Mouse (Mus musculus) B cell, adult 62 days (primary cell): ENCODE data around the gene Olfr837. TPM values are rescaled to one million over a fixed set of nuclear protein-coding genes. Genes with fewer than 3 reads are reported as not detected.

ENCODE experiments used
- total RNA-seq: library from RNA; stranded (reverse); gene quantifications from 4 replicates; pipeline ENCODE4 v1.2.4, GENCODE M21; 2023

Olfr837 gene
- not detected in 4 replicates for total RNA-seq

GRCm38 (mm10) chr9:19136017-19136416, at the start of gene Olfr837:
Gene Olfr837 (plus strand): TSS chr9:19136317.

GRCm38 (mm10) chr9:19120082-19120481, 16.0 kb upstream of the Olfr837 start, which contains the start of gene Olfr836:
Gene Olfr836 (plus strand): TSS chr9:19120382.

DNA sequence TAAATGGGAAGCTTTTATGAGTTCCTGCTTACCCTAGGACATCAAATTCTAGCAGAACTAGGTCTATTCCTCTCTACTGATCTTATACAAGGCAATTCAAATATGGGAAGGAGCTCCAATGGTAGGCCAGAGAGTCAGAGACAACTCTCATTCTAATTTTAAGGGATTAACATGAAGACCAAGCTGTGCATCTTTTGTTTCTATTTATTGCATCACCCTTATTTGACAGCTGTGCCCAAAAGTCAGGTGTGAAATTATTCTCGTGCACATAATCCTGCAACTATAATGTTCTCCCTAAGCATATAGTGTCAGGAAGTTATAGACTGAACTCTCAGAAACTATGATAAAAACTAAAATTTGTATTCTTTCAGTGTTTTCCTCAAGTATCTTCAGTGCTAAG, 41.1 kb downstream of the Olfr837 start, which contains the start of gene Olfr839-ps1:
Olfr839-ps1 (minus strand) TSS at position 101 of the 400 bp plus-strand sequence.

Other genes starting within 250 kb of the Olfr837 start
- not detected in 4 replicates for gene Olfr832, start 199.2 kb upstream of the Olfr837 start, total RNA-seq
- gene Olfr834, start 148.3 kb upstream of the Olfr837 start, total RNA-seq = not detected in 4 replicates
- gene Olfr835, start 103.6 kb upstream of the Olfr837 start, total RNA-seq = not detected in 4 replicates
- not detected in 4 replicates for gene Olfr836, start 15.9 kb upstream of the Olfr837 start, total RNA-seq
- not detected in 4 replicates for gene Olfr839-ps1, start 41.0 kb downstream of the Olfr837 start, total RNA-seq
- gene Olfr843, start 115.7 kb downstream of the Olfr837 start, total RNA-seq = not detected in 4 replicates
- not detected in 4 replicates for gene Olfr844, start 180.0 kb downstream of the Olfr837 start, total RNA-seq
- not detected in 4 replicates for gene Olfr845, start 200.1 kb downstream of the Olfr837 start, total RNA-seq
- not detected in 4 replicates for gene Olfr846, start 227.7 kb downstream of the Olfr837 start, total RNA-seq
- gene Olfr847, start 242.4 kb downstream of the Olfr837 start, total RNA-seq = not detected in 4 replicates